9 mouse cellular contexts compared by ENCODE assay signal in genomic region chr12:12937088-12937487, GRCm38 (mm10). TPM values are rescaled to one million over a fixed set of nuclear protein-coding genes. Genes with fewer than 3 reads are reported as not detected.
DNase-seq lines count a peak whose midpoint lies in the region; ATAC-seq and TF ChIP-seq lines count a peak whose summit lies in the region.
"Had no signal": no experiment of that assay in that cellular context is flagged by ENCODE, and none has a peak within 500 bp of the region (broad histone marks: within the 10 kb centered on the region; RNA-seq: fewer than 3 reads in every experiment).

No protein-coding gene starts in this region.

- H3K9me3 ChIP-seq in forebrain, embryonic 12.5 days: no peaks in the 10 kb centered on the region

- no peak for TF ChIP-seq CTCF in gastrocnemius, adult 2 months (IDR thresholded peaks at IDR 0.05)

- H3K27ac ChIP-seq in gastrocnemius, adult 2 months: no peak overlapping the region
- peak overlapping the region; percentile 98 for H3K27ac ChIP-seq in forebrain, embryonic 12.5 days

- intact Hi-C loops in gastrocnemius, adult 2 months (cut with DNase I): no loop called here
- intact Hi-C loops in left cerebral cortex, postnatal 36 days (cut with DNase I): loop anchor here (5.0 kb wide), 1 partner anchor 220 kb away; no protein-coding TSS in a partner anchor

- no peak for ATAC-seq in forebrain, embryonic 12.5 days (ENCODE audit: low FRiP score)

- 76% methylated on average over 30 of the region's 30 CpGs for WGBS in forebrain, embryonic 12.5 days

- peaks cover 41% of the 10 kb centered on the region for H3K36me3 ChIP-seq in forebrain, embryonic 12.5 days (replicated peaks)

- peak overlapping the region; percentile 88 for H3K9ac ChIP-seq in forebrain, embryonic 12.5 days

- no peaks in the 10 kb centered on the region for H3K27me3 ChIP-seq in forebrain, embryonic 12.5 days
- H3K27me3 ChIP-seq: CH12.LX had no signal

- H3K4me3 ChIP-seq in gastrocnemius, adult 2 months: peak overlapping the region; percentile 87; the same call in 1 of the 2 replicates
- peak overlapping the region; percentile 78 for H3K4me3 ChIP-seq in forebrain, embryonic 12.5 days (replicated peaks)

- no peak for DNase-seq in gastrocnemius, adult 2 months
- DNase-seq in gastrocnemius, adult 18-20 months (ENCODE audit: low spot score): no peak
- DNase-seq in CD4-positive helper T cell, adult 2 months (ENCODE audit: low read depth, low spot score): peak; percentile 13
- peak; percentile 24 to 36 for DNase-seq in left cerebral cortex, postnatal 36 days (ENCODE audit: low spot score in 2 of 2)
- DNase-seq in right cerebral cortex, adult 2 months (ENCODE audit: low spot score in 2 of 2): peak; percentile 37 to 46
- no peak for DNase-seq in adrenal gland, postnatal 36 days
- DNase-seq in cerebellum, adult 11 months: no peak

- peaks cover 20% of the 10 kb centered on the region for H3K4me1 ChIP-seq in forebrain, embryonic 12.5 days

- H3K4me2 ChIP-seq in forebrain, embryonic 12.5 days: peak overlapping the region; percentile 71

RNA-seq across cellular contexts. Expression of gene Mycn, which starts 4.6 kb away (rescaled TPM):
- total RNA-seq in gastrocnemius, adult 2 months (2021): under 1 TPM; 0.31 to 0.50 TPM
- total RNA-seq in gastrocnemius, adult 18-20 months (2021): under 1 TPM; 0.25 to 0.85 TPM
- 129 and 141 TPM in 2 replicates for polyA plus RNA-seq in forebrain, embryonic 12.5 days (2016; fragmentation: Nextera tagmentation; extraction: Ambion mirVana)
- 10 to 100 TPM in 1 of 2 experiments, 1 to 10 TPM in 1; 9.8 to 12.7 TPM for total RNA-seq in left cerebral cortex, postnatal 36 days (2021)
- total RNA-seq in adrenal gland, postnatal 36 days (2021): 10 to 100 TPM in 1 of 2 experiments, 1 to 10 TPM in 1; 4.9 to 12.4 TPM
- total RNA-seq: CH12.LX had no signal

Comparison
In these comparisons a context has a peak if more than half of its experiments do, and no peak if none do; other contexts are left out.
1. DNase-seq: peak in CD4-positive helper T cell, adult 2 months (single experiment), left cerebral cortex, postnatal 36 days (2 of 2) and right cerebral cortex, adult 2 months (2 of 2); none in gastrocnemius, adult 2 months (single experiment), gastrocnemius, adult 18-20 months (single experiment), adrenal gland, postnatal 36 days (0 of 2) and cerebellum, adult 11 months (single experiment).